Mouse (Mus musculus) liver, embryonic 14.5 days (tissue): ENCODE results near the gene Pign. TPM values are rescaled to one million over a fixed set of nuclear protein-coding genes. Genes with fewer than 3 reads are reported as not detected.

Experiments
- ATAC-seq: fragments of 200-750 bp; cut with Nextera tagmentation; 2 replicates; pipeline ENCODE4 v1.8.0; 2017; ENCODE audit warnings: moderate number of reproducible peaks, mild to moderate bottlenecking, moderate library complexity; ENCODE audit not compliant: insufficient read depth
- DNase-seq, 3 experiments: peaks; one replicate each; pipeline ENCODE4 v3.0.0-alpha.2; 2012 to 2013; ENCODE audit warnings: low read depth in 3 of 3, low spot score in 3 of 3
- H3K27ac ChIP-seq: fragments of 300-500 bp; sonication (generic); 2 replicates; pipeline ENCODE4 v1.5.1; 2014; ENCODE audit warnings: moderate library complexity, mild to moderate bottlenecking, control low read depth, inconsistent platforms
- H3K27me3 ChIP-seq: fragments of 300-500 bp; sonication (generic); 2 replicates; pipeline ENCODE4 v1.6.1; 2014; ENCODE audit warnings: mild to moderate bottlenecking, low read length, moderate library complexity; ENCODE audit not compliant: control insufficient read depth, insufficient read depth
- H3K36me3 ChIP-seq: fragments of 300-500 bp; sonication (generic); replicated peaks from 2 replicates; pipeline ENCODE4 v1.6.1; 2014; ENCODE audit warnings: low read depth; ENCODE audit not compliant: control insufficient read depth, insufficient read depth
- H3K4me1 ChIP-seq, 2 experiments: fragments of 200-500 bp in 1 of 2; fragments of 300-500 bp in 1 of 2; sonication (generic) in 1 of 2; replicated peaks; 2 replicates each; pipeline ENCODE4 v1.6.1; 2012 to 2014; ENCODE audit warnings: antibody characterized with exemption in 1 of 2, inconsistent platforms in 1 of 2, low read length in 1 of 2; ENCODE audit not compliant: control insufficient read depth in 2 of 2, insufficient read depth in 2 of 2
- H3K4me2 ChIP-seq: fragments of 300-500 bp; sonication (generic); 2 replicates; pipeline ENCODE4 v1.6.1; 2014; ENCODE audit warnings: low read depth, mild to moderate bottlenecking, control low read depth, moderate library complexity
- H3K4me3 ChIP-seq, 2 experiments: fragments of 200-500 bp in 1 of 2; fragments of 300-500 bp in 1 of 2; sonication (generic) in 1 of 2; 2 replicates each; pipeline ENCODE4 v1.5.1; 2012 to 2014; ENCODE audit warnings: low read depth in 2 of 2, low read length in 2 of 2, mild to moderate bottlenecking in 2 of 2, control low read depth in 1 of 2, inconsistent platforms in 1 of 2, moderate library complexity in 1 of 2; ENCODE audit not compliant: insufficient read depth in 1 of 2
- H3K9ac ChIP-seq: fragments of 300-500 bp; sonication (generic); replicated peaks from 2 replicates; pipeline ENCODE4 v1.6.1; 2014; ENCODE audit warnings: mild to moderate bottlenecking, control low read depth, moderate library complexity
- H3K9me3 ChIP-seq: fragments of 300-500 bp; sonication (generic); 2 replicates; pipeline ENCODE4 v1.6.1; 2016; ENCODE audit warnings: low read length, mixed read lengths; ENCODE audit not compliant: control insufficient read depth
- CTCF ChIP-seq: IDR thresholded peaks from 2 replicates; pipeline ENCODE4 v1.5.1; 2016; ENCODE audit warnings: antibody characterized with exemption, low read depth, control low read depth
- EP300 ChIP-seq: IDR thresholded peaks from 2 replicates; pipeline ENCODE4 v1.6.1; 2016; ENCODE audit warnings: antibody characterized with exemption, low read depth
- WGBS: fragments of 180-500 bp; shearing (Covaris S2); extraction: QIAGEN DNeasy Blood & Tissue Kit; methylation state at CpG from one replicate; pipeline ENCODE4 v1.1.7; 2014; ENCODE audit not compliant: insufficient replicate concordance; 5-methylcytosine and 5-hydroxymethylcytosine counted together
- polyA plus RNA-seq, 2 experiments: library from polyadenylated mRNA; depleted of rRNA in 1 of 2; stranded (reverse) in 1 of 2; unstranded in 1 of 2; fragments of >200 nt; fragmentation: Nextera tagmentation in 1 of 2; extraction: Ambion mirVana in 1 of 2; gene quantifications; 2 replicates each; pipeline versions ENCODE4 v1.2.1 to v1.2.3; 2012 to 2014

Pign gene
- polyA plus RNA-seq, 2 experiments: 5.1 to 5.5 TPM

DNA sequence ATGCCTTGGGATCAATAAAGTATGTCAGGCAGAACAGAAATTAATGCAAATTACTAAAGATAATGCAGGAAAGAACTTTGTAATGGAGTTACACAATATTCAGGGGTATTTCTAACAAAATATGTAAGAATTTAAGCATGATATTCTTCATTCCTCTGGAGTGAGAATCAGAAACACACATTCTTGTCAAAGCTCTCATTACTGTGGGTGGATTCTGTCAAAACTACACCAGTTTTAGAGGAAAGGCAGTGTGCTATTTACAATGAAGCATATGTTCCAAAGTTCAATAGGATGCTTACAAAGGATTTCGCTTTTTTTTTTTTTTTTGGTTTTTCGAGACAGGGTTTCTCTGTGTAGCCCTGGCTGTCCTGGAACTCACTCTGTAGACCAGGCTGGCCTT, 82.6 kb downstream of the Pign start:
- ATAC-seq (no peak), DNase-seq (no peak)
- Histone ChIP-seq H3K27ac (no peak overlapping the region), H3K9me3 (no peaks in the 10 kb centered on the region), H3K4me1 (no peaks in the 10 kb centered on the region), H3K9ac (no peak overlapping the region), H3K4me2 (no peak overlapping the region), H3K27me3 (no peaks in the 10 kb centered on the region), H3K36me3 (no peaks in the 10 kb centered on the region; the same call in 1 of the 2 replicates), H3K4me3 (no peak overlapping the region)
- 51% methylated on average over 2 of the region's 2 CpGs for WGBS
- TF ChIP-seq CTCF: no peak

- TF ChIP-seq EP300 (no peak), CTCF (no peak)
- Histone ChIP-seq H3K36me3 (no peaks in the 10 kb centered on the region), H3K4me1 (peaks cover 2 to 3% of the 10 kb centered on the region in 2 experiments; a peak in 2 of 4 replicates), H3K4me3 (no peak overlapping the region), H3K9ac (no peak overlapping the region), H3K4me2 (no peak overlapping the region), H3K9me3 (no peaks in the 10 kb centered on the region), H3K27ac (no peak overlapping the region), H3K27me3 (no peaks in the 10 kb centered on the region)
- no peak for DNase-seq
- no peak for ATAC-seq
- 75% methylated on average over 3 of the region's 3 CpGs for WGBS
Measured at GRCm38 (mm10) chr1:105566051-105566450, 97.4 kb downstream of the Pign start.

GRCm38 (mm10) chr1:105564289-105564688, 99.2 kb downstream of the Pign start:
- H3K4me2 ChIP-seq: no peak overlapping the region
- H3K4me3 ChIP-seq: no peak overlapping the region
- H3K27me3 ChIP-seq: no peaks in the 10 kb centered on the region
- DNase-seq (peak in 1 of 3 experiments; percentile 13), ATAC-seq (peak; percentile 75; the same call in 1 of the 2 replicates)
- H3K9ac ChIP-seq: no peak overlapping the region
- TF ChIP-seq CTCF: no peak
- TF ChIP-seq EP300: peak; percentile 51; the same call in 1 of the 2 replicates
- no peak overlapping the region for H3K27ac ChIP-seq
- H3K36me3 ChIP-seq: no peaks in the 10 kb centered on the region
- no peaks in the 10 kb centered on the region for H3K9me3 ChIP-seq
- 26% methylated on average over 1 of the region's 1 CpGs for WGBS
- peaks cover 2 to 3% of the 10 kb centered on the region in 2 experiments; a peak in 2 of 4 replicates for H3K4me1 ChIP-seq

DNA sequence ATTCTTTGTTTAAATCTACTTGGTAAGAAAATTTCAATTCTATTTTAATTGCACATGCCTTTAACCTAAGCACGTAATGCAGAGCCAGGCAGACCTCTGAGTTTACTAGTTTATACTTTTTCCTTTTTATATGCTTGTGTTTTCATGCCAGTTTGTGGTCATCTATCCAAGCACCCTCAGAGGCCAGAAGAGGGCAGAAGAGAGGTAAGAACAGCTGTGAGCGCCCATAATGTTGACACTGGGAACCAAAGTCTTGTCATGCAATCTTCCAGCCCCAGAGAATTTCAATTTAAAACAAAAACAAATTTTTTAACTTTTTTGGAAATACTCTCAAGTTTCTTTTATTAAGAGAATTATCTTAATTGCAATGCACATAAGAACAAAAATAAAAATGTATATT, 99.7 kb downstream of the Pign start:
- Histone ChIP-seq H3K9ac (no peak overlapping the region), H3K9me3 (no peaks in the 10 kb centered on the region), H3K4me2 (no peak overlapping the region), H3K4me1 (peaks cover 2 to 3% of the 10 kb centered on the region in 2 experiments; a peak in 2 of 4 replicates), H3K4me3 (no peak overlapping the region), H3K36me3 (no peaks in the 10 kb centered on the region), H3K27me3 (no peaks in the 10 kb centered on the region), H3K27ac (no peak overlapping the region)
- ATAC-seq: peak; percentile 61; the same call in 1 of the 2 replicates
- TF ChIP-seq EP300 (no peak), CTCF (0 out of 2 replicates have a peak, but pooled peaks have one; percentile 25)
- WGBS: 78% methylated on average over 2 of the region's 2 CpGs
- no peak for DNase-seq

DNA sequence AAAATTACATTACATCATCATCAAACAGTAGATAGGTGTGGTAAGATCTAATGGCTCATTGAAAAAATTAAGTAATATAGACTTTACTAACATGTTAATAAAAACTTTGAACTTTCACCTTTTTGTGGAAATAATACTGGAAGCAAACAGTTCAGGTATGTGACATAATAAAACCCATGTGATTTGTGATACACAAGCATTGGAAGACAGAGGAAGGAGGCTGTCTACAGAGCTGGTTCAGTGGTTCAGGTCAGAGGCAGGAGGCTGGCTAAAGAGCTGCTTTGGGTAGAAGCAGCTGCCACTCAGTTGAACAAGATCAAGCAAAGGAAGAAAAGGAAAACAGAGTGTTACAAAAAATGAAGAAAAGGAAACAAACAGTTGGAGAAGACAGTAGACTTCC, 107.4 kb downstream of the Pign start:
- TF ChIP-seq CTCF: no peak
- TF ChIP-seq EP300: no peak
- Histone ChIP-seq H3K27ac (no peak overlapping the region), H3K4me2 (no peak overlapping the region), H3K9ac (no peak overlapping the region), H3K36me3 (no peaks in the 10 kb centered on the region), H3K27me3 (no peaks in the 10 kb centered on the region), H3K9me3 (no peaks in the 10 kb centered on the region), H3K4me1 (no peaks in the 10 kb centered on the region), H3K4me3 (no peak overlapping the region)
- DNase-seq (no peak), ATAC-seq (no peak)
